Mouse (Mus musculus): ENCODE results near the gene Gm26661.

DNA sequence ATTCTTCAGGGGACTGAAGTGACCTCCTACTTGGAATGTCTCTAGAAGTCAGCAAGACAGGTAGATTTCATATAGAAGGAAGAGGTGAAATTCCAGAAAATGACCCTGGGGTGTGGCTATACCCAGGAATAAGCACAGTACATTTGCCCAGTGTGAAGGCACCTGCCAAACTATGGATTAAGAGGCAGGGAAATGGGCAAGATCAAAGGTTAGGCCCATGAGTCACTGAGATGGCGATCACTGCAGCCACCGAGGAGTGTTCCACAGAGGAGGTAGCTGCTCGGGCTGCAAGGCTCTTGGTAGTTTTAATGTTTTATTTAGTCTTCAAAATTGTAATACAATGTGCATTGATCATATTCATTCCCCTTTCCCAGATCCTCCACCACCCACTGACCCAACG, 4.6 kb downstream of the Gm26661 start:
- no peak for TF ChIP-seq CHD2 (IDR thresholded peaks at IDR 0.05; ENCODE audit: low read depth, low read length)
- no peak for TF ChIP-seq HCFC1 (IDR thresholded peaks at IDR 0.05; ENCODE audit: borderline replicate concordance, insufficient read depth, low read length)
- TF ChIP-seq ZC3H11A (IDR thresholded peaks at IDR 0.05; ENCODE audit: borderline replicate concordance, low read depth, low read length) = no peak
